Mouse (Mus musculus) liver, embryonic 11.5 days (tissue): ENCODE data around the gene Stpg4. TPM values are rescaled to one million over a fixed set of nuclear protein-coding genes. Genes with fewer than 3 reads are reported as not detected.

Experiments used
- ATAC-seq: fragments of 200-750 bp; cut with Nextera tagmentation; replicated peaks from 2 replicates; pipeline ENCODE4 v1.8.0; 2017; ENCODE audit warnings: moderate number of reproducible peaks, mild to moderate bottlenecking, moderate TSS enrichment, moderate library complexity; ENCODE audit not compliant: low FRiP score
- DNase-seq: peaks from one replicate; pipeline ENCODE4 v3.0.0-alpha.2; 2017; ENCODE audit warnings: low spot score
- H3K27ac ChIP-seq: fragments of 300-500 bp; sonication (generic); 2 replicates; pipeline ENCODE4 v1.5.1; 2014; ENCODE audit warnings: mild to moderate bottlenecking, low read depth, low read length, control low read depth
- H3K27me3 ChIP-seq: fragments of 300-500 bp; sonication (generic); replicated peaks from 2 replicates; pipeline ENCODE4 v1.6.1; 2014; ENCODE audit warnings: low read length, mixed read lengths; ENCODE audit not compliant: control insufficient read depth, insufficient read depth
- H3K36me3 ChIP-seq: fragments of 300-500 bp; sonication (generic); 2 replicates; pipeline ENCODE4 v1.6.1; 2014; ENCODE audit warnings: mild to moderate bottlenecking, low read length, moderate library complexity, mixed read lengths; ENCODE audit not compliant: control insufficient read depth, insufficient read depth
- H3K4me1 ChIP-seq: fragments of 300-500 bp; sonication (generic); replicated peaks from 2 replicates; pipeline ENCODE4 v1.6.1; 2014; ENCODE audit warnings: low read length, mixed read lengths; ENCODE audit not compliant: control insufficient read depth, insufficient read depth
- H3K4me2 ChIP-seq: fragments of 300-500 bp; sonication (generic); 2 replicates; pipeline ENCODE4 v1.6.1; 2014; ENCODE audit warnings: mild to moderate bottlenecking, control low read depth, moderate library complexity
- H3K4me3 ChIP-seq: fragments of 300-500 bp; sonication (generic); 2 replicates; pipeline ENCODE4 v1.5.1; 2014; ENCODE audit warnings: low read depth, low read length, control low read depth
- H3K9ac ChIP-seq: fragments of 300-500 bp; sonication (generic); 2 replicates; pipeline ENCODE4 v1.6.1; 2014; ENCODE audit warnings: low read depth, low read length, control low read depth
- H3K9me3 ChIP-seq: fragments of 300-500 bp; sonication (generic); 2 replicates; pipeline ENCODE4 v1.6.1; 2016; ENCODE audit warnings: low read length, inconsistent platforms, mixed read lengths; ENCODE audit not compliant: control insufficient read depth
- WGBS: fragments of 180-500 bp; shearing (Covaris S2); extraction: QIAGEN DNeasy Blood & Tissue Kit; methylation state at CpG from one replicate; pipeline ENCODE4 v1.1.7; 2014; 5-methylcytosine and 5-hydroxymethylcytosine counted together
- polyA plus RNA-seq: library from polyadenylated mRNA; unstranded; fragments of >200 nt; fragmentation: Nextera tagmentation; extraction: Ambion mirVana; gene quantifications from 2 replicates; pipeline ENCODE4 v1.2.1, GENCODE M21; 2014

Gene Stpg4
- polyA plus RNA-seq, 1 experiment from 2014 or later, result not detected

DNA sequence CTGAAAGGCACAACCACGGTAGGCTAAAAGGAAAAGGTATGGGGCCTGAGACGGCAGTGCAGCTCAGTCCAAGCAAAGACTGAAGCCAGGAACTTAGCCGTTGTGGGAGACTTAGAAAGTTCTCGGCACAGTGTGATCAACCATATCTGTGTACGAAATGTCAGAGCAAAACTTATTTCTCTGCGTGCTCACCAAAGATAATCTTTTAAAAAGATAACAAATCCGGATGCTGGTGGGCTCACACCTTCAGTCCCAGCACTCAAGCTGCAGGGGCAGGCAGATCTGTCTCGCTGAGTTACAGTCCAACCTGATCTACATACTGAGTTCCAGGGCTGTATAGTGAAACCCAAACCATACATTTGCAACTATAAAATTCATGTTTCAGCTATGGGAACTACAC is 41.9 kb upstream of the Stpg4 start:
- whole genome bisulfite sequencing, result 38% methylated on average over 8 of the region's 8 CpGs
- no peaks in the 10 kb centered on the region for H3K9me3 ChIP-seq
- no peaks in the 10 kb centered on the region for H3K36me3 ChIP-seq
- H3K27ac ChIP-seq, result peak overlapping the region; percentile 74
- 0 out of 2 replicates have a peak overlapping the region, but pooled peaks have one; percentile 28 for H3K9ac ChIP-seq
- H3K4me3 ChIP-seq, result no peak overlapping the region
- H3K4me2 ChIP-seq, result peak overlapping the region; percentile 62
- DNase-seq (no peak), ATAC-seq (peak; percentile 46)
- peaks cover 29% of the 10 kb centered on the region for H3K4me1 ChIP-seq
- 0 out of 2 replicates have a peak, but pooled peaks cover 3% of the 10 kb centered on the region for H3K27me3 ChIP-seq

DNA sequence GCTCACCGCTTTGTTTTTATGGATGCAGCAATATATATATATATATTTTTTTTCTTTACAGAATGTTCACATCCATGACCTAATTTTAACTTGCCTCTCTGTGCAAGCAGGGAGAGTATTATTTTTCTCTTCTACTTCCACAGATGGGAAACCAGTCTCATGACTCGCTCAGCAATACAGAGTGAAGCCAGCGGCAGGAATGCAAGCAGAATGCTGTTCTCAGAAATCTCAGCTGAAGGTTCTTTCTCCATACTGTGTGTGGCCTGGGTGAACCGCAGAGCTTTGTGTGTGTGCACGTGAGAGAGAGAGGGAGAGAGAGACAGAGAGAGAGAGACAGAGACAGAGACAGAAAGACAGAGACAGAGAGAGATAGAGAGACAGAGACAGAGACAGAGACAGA is 41.1 kb upstream of the Stpg4 start:
- Histone ChIP-seq H3K36me3 (no peaks in the 10 kb centered on the region), H3K4me3 (no peak overlapping the region), H3K9ac (no peak overlapping the region), H3K9me3 (no peaks in the 10 kb centered on the region), H3K4me1 (peaks cover 28% of the 10 kb centered on the region), H3K4me2 (no peak overlapping the region), H3K27me3 (0 out of 2 replicates have a peak, but pooled peaks cover 3% of the 10 kb centered on the region), H3K27ac (peak overlapping the region; percentile 74; the same call in 1 of the 2 replicates)
- WGBS, result 78% methylated on average over 5 of the region's 5 CpGs
- DNase-seq (no peak), ATAC-seq (no peak)

- DNase-seq, result no peak
- H3K27me3 ChIP-seq, result 0 out of 2 replicates have a peak, but pooled peaks cover 4% of the 10 kb centered on the region
- ATAC-seq, result no peak
- H3K4me1 ChIP-seq, result peaks cover 27% of the 10 kb centered on the region
- no peaks in the 10 kb centered on the region for H3K36me3 ChIP-seq
- H3K9ac ChIP-seq, result no peak overlapping the region
- WGBS, result 52% methylated on average over 3 of the region's 3 CpGs
- no peak overlapping the region for H3K4me2 ChIP-seq
- no peaks in the 10 kb centered on the region for H3K9me3 ChIP-seq
- no peak overlapping the region for H3K4me3 ChIP-seq
- no peak overlapping the region for H3K27ac ChIP-seq
Measured at GRCm38 (mm10) chr17:87461499-87461896, 34.0 kb upstream of the Stpg4 start.

- 0 out of 2 replicates have a peak, but pooled peaks cover 4% of the 10 kb centered on the region for H3K27me3 ChIP-seq
- peak overlapping the region; percentile 60 for H3K4me2 ChIP-seq
- H3K4me3 ChIP-seq, result no peak overlapping the region
- no peak overlapping the region for H3K27ac ChIP-seq
- no peaks in the 10 kb centered on the region for H3K9me3 ChIP-seq
- ATAC-seq, result no peak
- no peak overlapping the region for H3K9ac ChIP-seq
- no peaks in the 10 kb centered on the region for H3K36me3 ChIP-seq
- WGBS, result 37% methylated on average over 17 of the region's 17 CpGs
- H3K4me1 ChIP-seq, result peaks cover 27% of the 10 kb centered on the region
- no peak for DNase-seq
Measured at GRCm38 (mm10) chr17:87460669-87461498, 33.3 kb upstream of the Stpg4 start.

DNA sequence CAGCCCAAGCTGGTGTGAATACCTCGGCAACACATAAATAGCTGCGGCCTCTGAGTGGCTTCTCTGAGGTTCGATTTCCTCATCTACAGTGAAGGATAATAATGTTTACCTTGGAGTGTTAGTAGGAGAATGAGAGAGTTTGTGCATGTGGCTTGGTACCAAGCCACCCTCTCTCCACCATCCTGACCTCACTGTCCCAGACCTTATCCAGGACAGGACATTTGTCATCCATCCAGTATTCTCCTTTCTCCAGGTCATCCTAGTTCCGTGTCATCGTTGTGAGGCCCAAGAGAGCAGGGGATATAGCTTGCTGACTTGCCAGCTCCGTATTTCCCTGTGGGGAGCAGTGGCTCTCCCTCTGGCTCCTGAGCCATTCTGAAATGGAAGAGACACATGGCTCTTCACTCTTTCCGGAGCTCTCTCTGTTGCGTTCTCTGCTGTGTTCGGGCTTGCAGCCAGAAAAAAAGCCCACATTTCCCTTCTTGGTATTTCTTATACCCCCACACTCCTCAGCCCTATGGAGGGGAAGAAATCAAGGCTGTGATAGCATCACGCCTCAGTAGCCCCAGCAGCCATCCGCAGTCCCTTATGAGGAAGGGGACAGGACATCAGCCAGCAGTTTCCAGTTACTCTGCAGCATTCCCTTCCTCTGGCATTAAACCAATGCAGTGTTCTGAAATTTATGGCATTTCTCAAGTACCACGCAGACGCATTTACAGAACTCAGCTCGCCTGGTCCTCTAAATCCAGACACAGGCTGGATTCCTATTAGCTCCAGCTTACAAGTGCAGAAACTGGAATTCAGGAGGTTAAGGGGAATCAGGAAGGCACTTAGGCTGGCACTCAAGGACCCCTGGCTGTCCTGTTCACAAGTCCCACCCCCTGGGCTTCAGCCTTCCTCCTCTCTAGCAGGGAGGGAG is 32.5 kb upstream of the Stpg4 start:
- DNase-seq (no peak), ATAC-seq (peak; percentile 19; the same call in 1 of the 2 replicates)
- Histone ChIP-seq H3K4me1 (peaks cover 27% of the 10 kb centered on the region), H3K4me2 (peak overlapping the region; percentile 60), H3K27me3 (0 out of 2 replicates have a peak, but pooled peaks cover 4% of the 10 kb centered on the region), H3K9ac (peak overlapping the region; percentile 31; the same call in 1 of the 2 replicates), H3K4me3 (no peak overlapping the region), H3K27ac (no peak overlapping the region), H3K9me3 (no peaks in the 10 kb centered on the region), H3K36me3 (no peaks in the 10 kb centered on the region)
- WGBS, result 19% methylated on average over 14 of the region's 14 CpGs

GRCm38 (mm10) chr17:87458911-87459749 is 31.6 kb upstream of the Stpg4 start:
- Histone ChIP-seq H3K36me3 (no peaks in the 10 kb centered on the region), H3K9me3 (no peaks in the 10 kb centered on the region), H3K9ac (peak overlapping the region; percentile 31; the same call in 1 of the 2 replicates), H3K4me2 (peak overlapping the region; percentile 60), H3K27ac (peak overlapping the region; percentile 50; the same call in 1 of the 2 replicates), H3K27me3 (0 out of 2 replicates have a peak, but pooled peaks cover 4% of the 10 kb centered on the region), H3K4me1 (peaks cover 27% of the 10 kb centered on the region), H3K4me3 (no peak overlapping the region)
- DNase-seq, result peak; percentile 48
- peak; percentile 55; the same call in 1 of the 2 replicates for ATAC-seq
- 8% methylated on average over 13 of the region's 17 CpGs for WGBS

DNA sequence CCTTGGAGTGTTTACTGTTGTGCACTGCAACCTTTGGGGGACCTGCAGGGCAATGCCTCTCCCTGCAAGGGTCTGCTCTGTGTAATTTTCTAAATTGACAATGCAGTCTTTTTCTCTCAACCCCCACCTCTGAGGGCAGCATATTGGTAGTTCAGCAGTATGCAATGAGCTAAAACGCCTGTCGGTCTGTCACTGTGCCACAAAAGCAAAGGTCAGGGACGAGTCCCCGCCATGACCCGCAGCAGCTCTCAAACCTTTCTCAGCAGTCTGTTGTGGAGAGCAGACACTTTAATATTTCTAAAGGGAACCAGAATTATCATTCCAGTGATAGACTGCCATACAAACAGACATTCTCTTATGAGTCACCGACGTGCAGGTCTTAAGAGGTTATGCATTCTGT is 30.4 kb upstream of the Stpg4 start:
- Histone ChIP-seq H3K36me3 (no peaks in the 10 kb centered on the region), H3K9me3 (no peaks in the 10 kb centered on the region), H3K4me1 (peaks cover 27% of the 10 kb centered on the region), H3K27me3 (0 out of 2 replicates have a peak, but pooled peaks cover 4% of the 10 kb centered on the region), H3K9ac (no peak overlapping the region), H3K27ac (no peak overlapping the region), H3K4me3 (no peak overlapping the region), H3K4me2 (no peak overlapping the region)
- no peak for ATAC-seq
- DNase-seq, result no peak
- 70% methylated on average over 7 of the region's 7 CpGs for WGBS

DNA sequence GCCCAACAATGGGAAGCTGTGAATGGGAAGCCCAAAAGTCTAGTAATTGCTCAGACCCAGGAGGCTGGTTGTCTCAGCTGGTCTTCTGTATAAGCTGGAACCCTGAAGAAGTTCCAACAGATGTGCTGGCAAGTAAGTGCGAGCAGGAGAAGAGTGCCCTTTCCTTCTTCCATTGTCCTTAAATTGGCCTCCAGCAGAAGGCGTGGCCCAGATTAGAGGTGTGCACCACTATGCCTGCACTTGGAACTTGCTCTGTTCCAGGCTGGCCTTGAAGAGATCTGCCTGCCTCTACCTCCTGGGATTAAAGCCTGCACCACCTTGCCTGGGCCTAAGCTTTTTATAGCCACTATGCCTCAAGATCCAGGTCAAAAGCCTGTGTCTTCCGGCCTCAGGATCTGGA is 26.6 kb upstream of the Stpg4 start:
- H3K27me3 ChIP-seq, result no peaks in the 10 kb centered on the region
- 89% methylated on average over 3 of the region's 3 CpGs for WGBS
- H3K4me2 ChIP-seq, result no peak overlapping the region
- H3K9me3 ChIP-seq, result no peaks in the 10 kb centered on the region
- no peak overlapping the region for H3K27ac ChIP-seq
- no peak overlapping the region for H3K4me3 ChIP-seq
- H3K36me3 ChIP-seq, result no peaks in the 10 kb centered on the region
- peaks cover 13% of the 10 kb centered on the region for H3K4me1 ChIP-seq
- no peak for DNase-seq
- H3K9ac ChIP-seq, result no peak overlapping the region
- no peak for ATAC-seq
